Mouse (Mus musculus) thymus, adult 2 months (tissue): ENCODE results near the gene Sirpa.

Experiments
- CTCF ChIP-seq: fragments of 200-500 bp; IDR thresholded peaks from 2 replicates; pipeline ENCODE4 v1.5.1; 2012; ENCODE audit warnings: mild to moderate bottlenecking, control low read depth, low read length, moderate library complexity, borderline replicate concordance; ENCODE audit not compliant: control insufficient read depth, poor library complexity, insufficient read depth; ENCODE audit errors: extremely low read depth
- POLR2A ChIP-seq: fragments of 200-500 bp; IDR thresholded peaks from 2 replicates; pipeline ENCODE4 v1.6.1; 2012; ENCODE audit warnings: mild to moderate bottlenecking, low read length, control low read depth, moderate library complexity; ENCODE audit not compliant: control insufficient read depth, poor library complexity, insufficient read depth; ENCODE audit errors: extremely low read depth

DNA sequence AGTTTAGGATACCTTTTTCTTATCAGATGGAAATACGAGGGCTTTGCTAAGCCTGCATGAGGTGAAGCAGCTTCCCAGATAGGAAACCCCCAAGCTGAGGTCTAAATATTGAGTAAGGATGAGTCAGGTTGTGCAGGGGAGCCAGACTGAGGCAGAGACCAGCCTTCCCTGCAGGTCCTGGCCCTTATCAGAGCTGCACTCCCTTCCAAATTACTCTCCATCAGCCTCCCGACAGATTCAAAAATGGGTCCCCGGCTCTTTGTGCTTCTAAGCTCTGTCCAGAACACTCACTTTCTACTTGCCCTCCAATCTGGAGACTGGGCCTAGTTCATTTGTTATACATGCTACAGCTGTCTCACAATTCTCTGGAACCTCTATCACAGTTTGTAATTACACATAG is 41.3 kb downstream of the Sirpa start:
- no peak for TF ChIP-seq CTCF
- no peak for TF ChIP-seq POLR2A
